Mouse (Mus musculus): ENCODE data around the gene Dok4. TPM values are rescaled to one million over a fixed set of nuclear protein-coding genes. Genes with fewer than 3 reads are reported as not detected.
A peak's percentile ranks its signal among the peaks of the same experiment; 100 is the strongest.

The Dok4 gene
- polyA plus RNA-seq, 1 experiment from 2014 or later, result 38.2 TPM

GRCm38 (mm10) chr8:94913061-94913660, 37.0 kb upstream of the Dok4 start:
- Histone ChIP-seq H3K4me1 (peaks cover 53% of the 10 kb centered on the region), H3K4me2 (peak overlapping the region; percentile 85), H3K9ac (peak overlapping the region; percentile 61), H3K27me3 (peaks cover 40% of the 10 kb centered on the region), H3K36me3 (ENCODE audit: poor library complexity, severe bottlenecking) (no peaks in the 10 kb centered on the region; the same call in 1 of the 2 replicates), H3K4me3 (peak overlapping the region; percentile 50), H3K9me3 (replicated peaks) (no peaks in the 10 kb centered on the region), H3K27ac (no peak overlapping the region)
- WGBS, result 2% methylated on average over 77 of the region's 77 CpGs
- ATAC-seq, result peak; percentile 73

DNA sequence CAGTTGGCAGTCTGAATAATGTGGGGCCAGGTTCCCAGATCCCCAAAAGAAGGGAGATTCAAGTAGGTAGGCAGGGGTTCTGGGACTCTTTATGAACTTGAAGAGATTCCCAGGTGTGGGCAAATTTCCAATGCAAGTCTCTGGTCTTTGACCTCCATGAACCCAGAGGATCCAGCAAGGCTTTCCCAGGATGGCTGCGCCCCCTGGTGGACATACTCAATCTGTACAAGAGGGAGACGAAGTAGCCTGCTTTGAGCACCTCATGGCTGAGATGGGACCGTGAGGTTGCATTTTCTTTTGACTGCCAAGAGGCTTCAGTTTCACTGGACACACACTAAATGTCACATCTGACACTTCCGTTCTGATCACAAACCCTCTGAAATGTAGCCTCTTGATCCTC, 32.7 kb upstream of the Dok4 start:
- ATAC-seq, result no peak
- Histone ChIP-seq H3K4me3 (no peak overlapping the region), H3K27ac (no peak overlapping the region), H3K4me2 (no peak overlapping the region), H3K9me3 (replicated peaks) (no peaks in the 10 kb centered on the region), H3K27me3 (peaks cover 25% of the 10 kb centered on the region), H3K36me3 (ENCODE audit: poor library complexity, severe bottlenecking) (no peaks in the 10 kb centered on the region; the same call in 1 of the 2 replicates), H3K9ac (no peak overlapping the region), H3K4me1 (peaks cover 25% of the 10 kb centered on the region)
- 16% methylated on average over 4 of the region's 4 CpGs for WGBS

- Histone ChIP-seq H3K27me3 (peaks cover 14% of the 10 kb centered on the region), H3K4me1 (peaks cover 14% of the 10 kb centered on the region), H3K36me3 (ENCODE audit: poor library complexity, severe bottlenecking) (peaks cover 5% of the 10 kb centered on the region; the same call in 1 of the 2 replicates), H3K4me3 (no peak overlapping the region), H3K9me3 (replicated peaks) (no peaks in the 10 kb centered on the region), H3K9ac (no peak overlapping the region), H3K27ac (no peak overlapping the region), H3K4me2 (no peak overlapping the region)
- 85% methylated on average over 18 of the region's 18 CpGs for WGBS
- ATAC-seq, result no peak
Measured at GRCm38 (mm10) chr8:94907591-94908300, 31.6 kb upstream of the Dok4 start.

DNA sequence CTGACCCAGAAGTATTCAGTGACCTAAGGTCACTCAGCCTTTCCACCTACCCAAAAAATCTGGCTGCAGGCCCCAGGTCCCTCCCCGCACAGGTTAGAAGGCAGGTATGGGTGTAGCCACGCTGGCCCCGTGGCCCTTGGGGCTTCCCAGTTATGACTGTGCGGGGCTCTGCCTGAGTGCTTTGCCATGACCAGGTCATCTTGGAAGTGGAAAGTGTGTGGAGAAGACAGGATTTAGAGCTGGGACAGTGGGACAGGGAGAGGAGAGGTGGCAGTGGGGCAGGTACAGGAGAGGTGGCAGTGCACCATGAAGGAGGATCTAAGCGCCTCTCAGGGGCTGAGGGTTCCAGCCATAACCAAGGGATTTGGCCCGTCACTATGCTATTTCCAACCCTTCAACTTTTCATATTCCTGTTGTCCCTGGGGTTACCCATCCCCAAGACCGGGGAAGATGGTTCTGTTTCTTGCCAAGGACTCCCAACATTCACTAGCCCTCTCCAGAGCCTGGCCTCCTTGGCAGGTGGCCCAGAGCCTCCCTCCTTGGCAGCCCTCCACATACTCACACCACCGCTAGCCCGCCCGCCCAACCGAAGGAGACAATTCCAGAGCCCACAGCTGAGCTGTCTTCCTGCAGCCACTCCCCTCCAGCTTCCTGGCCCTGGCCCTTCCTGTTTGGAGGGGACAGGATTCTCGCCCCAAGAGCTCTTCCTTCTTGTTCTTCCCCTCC, 28.5 kb upstream of the Dok4 start:
- WGBS, result 71% methylated on average over 12 of the region's 12 CpGs

GRCm38 (mm10) chr8:94903709-94904108, 27.6 kb upstream of the Dok4 start:
- Histone ChIP-seq H3K4me3 (no peak overlapping the region), H3K27ac (no peak overlapping the region), H3K9me3 (replicated peaks) (no peaks in the 10 kb centered on the region), H3K27me3 (no peaks in the 10 kb centered on the region), H3K36me3 (ENCODE audit: poor library complexity, severe bottlenecking) (peaks cover 5% of the 10 kb centered on the region; the same call in 1 of the 2 replicates), H3K4me1 (peaks cover 28% of the 10 kb centered on the region), H3K4me2 (no peak overlapping the region), H3K9ac (no peak overlapping the region)
- WGBS, result 79% methylated on average over 12 of the region's 12 CpGs
- ATAC-seq, result no peak

More for the DNA sequence above, 28.5 kb upstream of the Dok4 start:
- Histone ChIP-seq H3K4me1 (peaks cover 23% of the 10 kb centered on the region), H3K27me3 (no peaks in the 10 kb centered on the region), H3K9ac (no peak overlapping the region), H3K36me3 (ENCODE audit: poor library complexity, severe bottlenecking) (peaks cover 5% of the 10 kb centered on the region; the same call in 1 of the 2 replicates), H3K9me3 (replicated peaks) (no peaks in the 10 kb centered on the region), H3K4me2 (no peak overlapping the region), H3K27ac (no peak overlapping the region), H3K4me3 (no peak overlapping the region)
- ATAC-seq, result peak; percentile 73

DNA sequence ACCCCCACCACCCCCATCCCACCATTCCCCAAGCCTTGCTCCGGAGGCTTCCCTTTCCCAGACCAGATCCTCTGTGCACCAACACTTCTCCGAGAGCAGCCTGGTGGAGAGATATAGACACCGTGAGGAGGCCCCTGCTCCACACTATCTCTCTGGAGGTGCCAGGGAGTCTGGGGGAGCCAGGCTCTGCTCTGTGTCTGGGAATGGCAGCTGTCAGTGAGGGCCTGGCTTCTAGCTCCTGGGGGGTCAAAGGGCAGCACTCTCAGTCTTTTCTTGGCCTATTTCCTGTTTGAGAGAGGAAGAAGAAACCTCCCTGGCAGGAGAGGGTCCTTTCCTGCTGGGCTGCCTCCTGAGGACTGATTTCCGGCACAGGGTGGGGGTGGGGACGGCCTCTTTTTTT, 24.9 kb upstream of the Dok4 start:
- no peak overlapping the region for H3K4me3 ChIP-seq
- 33% methylated on average over 5 of the region's 5 CpGs for WGBS
- peaks cover 26% of the 10 kb centered on the region for H3K4me1 ChIP-seq
- no peak overlapping the region for H3K27ac ChIP-seq
- no peak for ATAC-seq
- no peaks in the 10 kb centered on the region for H3K27me3 ChIP-seq
- H3K36me3 ChIP-seq (ENCODE audit: poor library complexity, severe bottlenecking), result peaks cover 5% of the 10 kb centered on the region; the same call in 1 of the 2 replicates
- no peaks in the 10 kb centered on the region for H3K9me3 ChIP-seq (replicated peaks)
- H3K9ac ChIP-seq, result no peak overlapping the region; the same call in 1 of the 2 replicates
- H3K4me2 ChIP-seq, result no peak overlapping the region

DNA sequence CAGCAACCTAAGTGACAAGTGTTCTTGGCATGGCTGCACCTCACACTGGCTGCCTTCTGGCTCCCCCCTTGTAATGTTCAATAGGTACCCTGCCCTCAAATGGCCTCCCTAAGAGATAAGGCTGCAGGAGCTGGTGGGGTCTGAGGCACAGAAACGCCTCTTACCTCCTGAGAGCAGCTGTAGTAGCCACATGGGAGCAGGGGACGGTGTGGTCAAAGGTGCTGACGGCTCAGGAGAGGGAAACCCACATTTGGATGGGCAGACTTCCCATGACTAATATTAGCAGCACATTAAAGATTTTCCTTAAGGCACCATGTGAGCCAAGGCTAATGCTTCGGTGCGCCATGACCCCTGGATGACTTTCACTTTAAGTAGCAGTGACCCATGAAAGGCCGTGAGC, 24.5 kb upstream of the Dok4 start:
- H3K9ac ChIP-seq, result no peak overlapping the region
- H3K36me3 ChIP-seq (ENCODE audit: poor library complexity, severe bottlenecking), result peaks cover 5% of the 10 kb centered on the region; the same call in 1 of the 2 replicates
- H3K4me2 ChIP-seq, result no peak overlapping the region
- H3K4me3 ChIP-seq, result no peak overlapping the region
- H3K4me1 ChIP-seq, result peaks cover 26% of the 10 kb centered on the region
- WGBS, result 29% methylated on average over 6 of the region's 6 CpGs
- ATAC-seq, result no peak
- no peaks in the 10 kb centered on the region for H3K9me3 ChIP-seq (replicated peaks)
- no peak overlapping the region for H3K27ac ChIP-seq
- H3K27me3 ChIP-seq, result no peaks in the 10 kb centered on the region

GRCm38 (mm10) chr8:94899262-94899661, 23.1 kb upstream of the Dok4 start:
- Histone ChIP-seq H3K27ac (no peak overlapping the region), H3K9ac (no peak overlapping the region), H3K4me3 (no peak overlapping the region), H3K4me1 (0 out of 2 replicates have a peak, but pooled peaks cover 14% of the 10 kb centered on the region), H3K9me3 (replicated peaks) (no peaks in the 10 kb centered on the region), H3K27me3 (no peaks in the 10 kb centered on the region), H3K4me2 (peak overlapping the region; percentile 18; the same call in 1 of the 2 replicates), H3K36me3 (ENCODE audit: poor library complexity, severe bottlenecking) (peaks cover 5% of the 10 kb centered on the region; the same call in 1 of the 2 replicates)
- ATAC-seq, result no peak
- 14% methylated on average over 11 of the region's 11 CpGs for WGBS

DNA sequence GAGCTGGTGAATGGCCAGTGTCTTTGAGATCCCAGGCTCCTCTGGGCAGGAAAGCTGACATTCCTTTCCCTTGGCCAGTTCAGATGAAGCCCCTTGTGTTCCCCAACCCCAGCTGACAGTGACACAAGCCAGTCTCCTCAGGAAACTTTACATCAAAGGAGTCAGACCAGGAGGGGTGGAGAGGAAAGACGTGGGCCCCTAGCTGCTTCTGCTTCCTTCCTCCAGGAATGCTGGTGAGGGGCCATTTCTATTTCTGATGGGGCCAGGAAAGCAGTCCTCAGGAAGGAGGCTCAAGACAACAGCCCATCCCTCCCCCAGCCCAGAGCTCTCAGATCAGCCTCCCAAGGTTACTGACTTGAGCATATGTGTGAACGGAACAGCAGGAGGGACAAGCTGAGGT, 16.8 kb upstream of the Dok4 start:
- Histone ChIP-seq H3K4me1 (no peaks in the 10 kb centered on the region), H3K9ac (no peak overlapping the region), H3K27ac (no peak overlapping the region), H3K4me3 (no peak overlapping the region), H3K36me3 (ENCODE audit: poor library complexity, severe bottlenecking) (no peaks in the 10 kb centered on the region), H3K9me3 (replicated peaks) (no peaks in the 10 kb centered on the region), H3K27me3 (0 out of 2 replicates have a peak, but pooled peaks cover 7% of the 10 kb centered on the region), H3K4me2 (no peak overlapping the region)
- 53% methylated on average over 2 of the region's 2 CpGs for WGBS
- ATAC-seq, result no peak

- Histone ChIP-seq H3K9me3 (replicated peaks) (no peaks in the 10 kb centered on the region), H3K4me3 (no peak overlapping the region), H3K4me1 (no peaks in the 10 kb centered on the region), H3K4me2 (no peak overlapping the region), H3K27ac (no peak overlapping the region), H3K27me3 (0 out of 2 replicates have a peak, but pooled peaks cover 7% of the 10 kb centered on the region), H3K36me3 (ENCODE audit: poor library complexity, severe bottlenecking) (no peaks in the 10 kb centered on the region), H3K9ac (no peak overlapping the region)
- WGBS, result 47% methylated on average over 14 of the region's 14 CpGs
- ATAC-seq, result no peak
Measured at GRCm38 (mm10) chr8:94888383-94889036, 12.4 kb upstream of the Dok4 start.

DNA sequence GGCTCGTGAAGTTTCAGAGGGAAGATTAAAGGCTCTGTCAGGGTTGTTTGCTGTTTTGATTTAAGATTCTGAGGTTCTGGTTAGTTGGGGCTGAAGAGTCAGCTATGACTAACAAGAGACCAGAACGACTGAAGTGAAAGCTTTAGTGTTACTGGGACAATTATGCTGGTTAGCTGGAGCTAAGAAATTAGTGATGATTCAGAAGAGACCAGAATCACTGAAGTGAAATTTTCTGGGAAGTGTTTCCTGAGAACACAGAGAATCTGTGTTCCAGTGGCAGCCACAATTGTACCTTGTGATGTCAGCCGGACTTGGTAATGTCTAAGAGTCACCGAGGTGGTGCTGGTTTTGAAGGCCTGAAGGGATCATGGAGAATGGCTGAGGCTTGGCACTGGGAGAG, 4.6 kb upstream of the Dok4 start:
- no peak overlapping the region for H3K9ac ChIP-seq
- 86% methylated on average over 4 of the region's 4 CpGs for WGBS
- H3K4me3 ChIP-seq, result no peak overlapping the region
- H3K4me1 ChIP-seq, result peaks cover 8% of the 10 kb centered on the region
- H3K36me3 ChIP-seq (ENCODE audit: poor library complexity, severe bottlenecking), result no peaks in the 10 kb centered on the region
- H3K27ac ChIP-seq, result no peak overlapping the region
- no peaks in the 10 kb centered on the region for H3K27me3 ChIP-seq
- no peak overlapping the region for H3K4me2 ChIP-seq
- H3K9me3 ChIP-seq (replicated peaks), result no peaks in the 10 kb centered on the region
- no peak for ATAC-seq

Measured in forebrain, embryonic 13.5 days (tissue).